ENCODE assay signal across 8 mouse cellular contexts in the genomic region with DNA sequence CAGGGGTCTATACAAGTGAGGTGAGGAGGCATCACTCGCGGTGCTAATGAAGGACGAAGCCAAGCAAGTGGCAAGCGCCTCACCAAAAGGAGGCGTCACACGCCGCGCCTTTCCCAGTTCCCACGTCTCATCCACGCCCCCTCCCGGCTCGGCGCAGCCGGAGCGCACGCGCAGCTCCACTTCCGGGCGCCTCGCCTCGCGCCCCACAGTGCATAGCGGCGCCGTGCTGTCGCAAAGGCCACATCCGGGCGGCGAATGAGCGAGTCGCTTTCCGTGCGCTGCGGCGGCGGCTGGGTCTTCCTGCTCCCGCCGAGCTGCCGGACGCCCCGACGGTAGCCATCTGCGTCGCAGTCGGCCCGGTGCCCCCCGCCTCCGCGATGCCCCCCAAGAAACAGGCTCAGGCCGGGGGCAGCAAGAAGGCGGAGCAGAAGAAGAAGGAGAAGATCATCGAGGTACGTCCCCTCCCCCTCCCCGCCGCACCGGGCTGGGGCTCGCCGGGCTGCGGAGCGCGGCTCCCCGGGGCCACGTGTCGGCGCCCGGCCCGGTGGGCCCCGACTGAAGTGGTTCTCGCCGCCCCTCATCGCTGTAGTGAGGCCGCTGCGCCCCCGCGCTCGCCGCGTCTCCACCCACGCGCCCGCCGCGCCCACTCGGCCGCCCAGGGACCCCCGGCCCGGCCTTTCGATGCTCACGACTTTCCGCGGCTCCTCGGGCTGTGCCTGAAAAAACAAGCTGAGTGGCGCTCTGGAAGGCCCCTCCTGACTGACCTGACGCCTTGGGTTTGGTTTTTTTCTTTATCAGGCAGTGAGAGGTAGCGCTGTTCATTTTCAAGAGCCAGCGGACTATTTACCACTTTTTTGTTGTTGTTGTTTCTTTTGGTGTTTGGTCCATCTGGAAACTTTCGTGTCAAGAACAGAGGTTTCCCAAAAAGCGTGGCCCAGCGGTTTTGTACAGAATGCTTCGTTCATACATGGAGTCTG. TPM values are rescaled to one million over a fixed set of nuclear protein-coding genes. Genes with fewer than 3 reads are reported as not detected.
DNase-seq lines count a peak whose midpoint lies in the region; ATAC-seq lines count a peak whose summit lies in the region.

Gene Zc3h15, plus strand, starts transcription at position 160 of the 977 bp plus-strand sequence.

- peak within 1 kb of the TSS; percentile 92 for H3K4me2 ChIP-seq in hindbrain, embryonic 14.5 days (replicated peaks)

- H3K4me3 ChIP-seq in hindbrain, embryonic 14.5 days (replicated peaks; ENCODE audit: low read length): peak within 1 kb of the TSS; percentile 100

- H3K9me3 ChIP-seq in hindbrain, embryonic 14.5 days (ENCODE audit: control insufficient read depth, low read length): no peaks in the 10 kb centered on the region

- peak within 1 kb of the TSS; percentile 96 for H3K9ac ChIP-seq in hindbrain, embryonic 14.5 days

- peak; percentile 94 for DNase-seq in R1 (ENCODE audit: low read depth, low spot score)
- DNase-seq in cerebellum, postnatal 25 days: peak; percentile 95 to 97
- peak; percentile 87 to 88 for DNase-seq in frontal cortex, postnatal 25 days (ENCODE audit: low spot score in 2 of 2)
- peak; percentile 96 for DNase-seq in hindbrain, embryonic 14.5 days (ENCODE audit: low spot score)
- DNase-seq in layer of hippocampus, postnatal 36 days: peak; percentile 93 to 94
- DNase-seq in lung, postnatal 36 days: peak; percentile 96
- DNase-seq in retina, postnatal 1 day: peak; percentile 97
- DNase-seq in urinary bladder, adult 18-20 months (ENCODE audit: low spot score in 2 of 2): peak; percentile 85 to 89

- no peaks in the 10 kb centered on the region for H3K27me3 ChIP-seq in hindbrain, embryonic 14.5 days (ENCODE audit: control insufficient read depth, insufficient read depth, low read length)

- H3K4me1 ChIP-seq in hindbrain, embryonic 14.5 days (replicated peaks; ENCODE audit: control insufficient read depth, insufficient read depth, low read length): peaks cover 27% of the 10 kb centered on the region

- H3K36me3 ChIP-seq in hindbrain, embryonic 14.5 days (replicated peaks; ENCODE audit: control insufficient read depth, insufficient read depth): no peaks in the 10 kb centered on the region

- under 1% methylated on average over 78 of the region's 100 CpGs for WGBS in hindbrain, embryonic 14.5 days

- peak within 1 kb of the TSS; percentile 91 for H3K27ac ChIP-seq in hindbrain, embryonic 14.5 days

- peak; percentile 100 for ATAC-seq in hindbrain, embryonic 14.5 days (ENCODE audit: low FRiP score)

RNA-seq across cellular contexts. Expression of gene Zc3h15, which starts in this region (rescaled TPM):
- 159 and 168 TPM in 2 replicates for polyA plus RNA-seq in hindbrain, embryonic 14.5 days (2014; fragmentation: Nextera tagmentation; extraction: Ambion mirVana)
- 100 to 1,000 TPM; 134 to 141 TPM for total RNA-seq in layer of hippocampus, postnatal 36 days (2021)

Comparison
In these comparisons a context has a peak if more than half of its experiments do, and no peak if none do; other contexts are left out.
1. Peak in every context shown above with its lines: DNase-seq, ATAC-seq, H3K4me3 ChIP-seq and H3K27ac ChIP-seq.